Mouse (Mus musculus): ENCODE data around the gene Kmt5a.
"Not testable (repeated sequence)": the region's sequence is repeated elsewhere in the genome, so short reads cannot be mapped to it uniquely, and the experiment has no call there.

The Kmt5a gene

DNA sequence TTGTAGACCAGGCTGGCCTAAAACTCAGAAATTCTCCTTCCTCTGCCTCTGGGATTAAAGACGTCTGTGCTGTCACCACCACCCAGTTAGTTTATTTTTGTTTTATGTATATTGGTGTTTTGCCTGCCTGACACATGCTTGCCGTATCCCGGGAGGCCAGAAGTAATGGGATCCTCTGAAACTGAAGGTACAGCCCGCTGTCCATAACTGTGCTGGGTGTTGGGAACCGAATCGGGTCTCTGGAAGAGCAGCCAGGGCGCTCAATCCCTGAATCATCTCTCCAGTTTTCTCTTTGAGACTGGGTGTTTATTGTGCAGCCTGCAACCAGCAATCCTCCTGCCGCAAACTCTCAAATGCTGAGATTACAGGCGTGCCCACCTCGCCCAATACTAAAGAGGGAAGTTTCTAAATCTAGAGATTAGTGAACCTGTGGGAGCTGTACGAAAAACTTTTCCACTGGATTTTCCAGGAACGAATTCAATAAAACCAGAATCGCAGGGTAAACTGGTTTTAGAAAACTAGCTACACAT lies 42.8 kb downstream of the Kmt5a start:
- in situ Hi-C loops (cut with MboI, MseI) = no loop called here

DNA sequence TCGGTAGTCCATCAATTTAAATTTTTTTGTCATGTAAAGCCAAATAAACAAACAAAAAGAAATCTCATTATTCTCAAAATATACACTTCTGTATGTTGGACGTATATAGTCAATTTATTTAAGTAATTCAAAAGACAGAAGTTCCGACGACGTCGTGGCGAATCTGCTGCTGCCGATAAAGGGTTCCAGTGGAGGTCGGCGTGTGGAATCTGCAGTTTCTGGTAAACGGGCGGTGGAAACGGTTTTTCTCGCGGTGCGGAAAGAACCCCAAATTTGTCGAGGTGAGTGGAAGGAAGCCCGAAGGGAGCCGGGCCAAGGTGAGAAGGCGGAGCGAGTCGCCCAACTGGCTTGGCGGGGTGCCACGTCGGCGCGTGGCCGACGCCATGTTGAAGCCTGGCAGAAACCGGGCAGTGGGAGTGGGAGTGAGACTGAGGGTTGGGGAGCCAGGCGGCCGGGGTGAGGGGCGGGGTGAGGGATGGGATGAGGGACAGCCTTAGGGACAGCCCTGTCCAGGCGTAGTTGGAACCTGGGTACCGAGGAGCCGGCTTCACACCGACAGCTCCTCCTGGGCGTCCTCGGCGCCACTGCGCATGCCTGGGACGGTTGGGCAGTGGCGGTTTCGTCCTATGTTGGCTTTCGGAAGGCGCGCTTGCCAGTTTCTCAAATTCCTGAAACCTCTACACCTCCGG lies 43.4 kb downstream of the Kmt5a start, which contains the start of gene Snrnp35:
Snrnp35 (plus strand) TSS at position 169 of the 689 bp plus-strand sequence.
- in situ Hi-C loops (cut with MboI, MseI) = no loop called here

DNA sequence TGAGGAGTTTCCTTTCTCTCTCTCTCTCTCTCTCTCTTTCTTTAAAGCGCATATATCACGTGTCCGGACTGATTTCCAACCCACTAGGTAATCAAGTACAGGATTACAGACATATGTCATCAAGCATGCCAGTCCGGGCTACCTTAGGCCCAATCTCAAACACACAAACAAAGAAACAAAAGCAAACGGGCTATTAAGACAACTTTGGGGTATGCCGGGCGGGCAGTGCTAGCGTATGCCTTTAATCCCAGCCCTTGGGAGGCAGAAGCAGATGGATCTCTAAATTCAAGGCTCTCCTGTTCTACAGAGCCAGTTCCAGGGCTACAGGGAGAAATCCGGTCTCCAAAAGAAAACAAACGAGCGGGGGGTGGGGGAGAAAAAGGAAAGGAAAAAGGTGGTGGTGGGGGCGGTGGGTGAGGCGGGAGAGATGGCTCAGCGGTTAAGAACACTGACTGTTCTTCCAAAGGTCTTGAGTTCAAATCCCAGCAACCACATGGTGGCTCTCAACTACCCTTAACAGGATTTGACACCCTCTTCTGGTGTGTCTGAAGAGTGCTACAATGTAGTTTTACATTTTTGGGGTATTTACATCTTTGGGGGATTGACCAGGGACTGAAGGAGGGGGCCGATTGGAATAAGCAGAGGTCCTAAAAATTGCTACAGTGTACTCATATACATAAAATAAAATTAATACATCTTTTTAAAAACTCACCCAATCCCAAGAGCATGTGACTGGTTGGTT lies 44.1 kb downstream of the Kmt5a start:
- in situ Hi-C loops (cut with MboI, MseI) = no loop called here

DNA sequence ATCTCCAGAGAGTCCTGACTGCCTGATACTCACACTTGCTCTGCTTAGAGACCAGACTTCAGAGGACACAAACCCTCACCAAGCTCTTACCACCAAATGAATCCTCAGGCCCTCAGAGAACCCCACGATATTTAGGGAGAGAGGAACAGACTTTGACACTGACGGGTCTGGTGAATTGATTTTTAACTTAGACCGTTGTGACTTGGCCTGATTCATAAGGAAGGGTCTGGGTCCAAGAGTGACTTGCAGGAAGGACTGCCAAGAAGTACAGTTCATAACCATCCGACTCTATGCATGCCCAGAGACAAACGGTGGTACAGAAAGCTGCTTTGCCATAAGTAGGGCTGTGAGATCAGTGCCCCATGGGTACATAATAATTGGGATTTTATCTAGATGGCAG lies 45.9 kb downstream of the Kmt5a start:
- in situ Hi-C loops (cut with MboI, MseI) = loop anchor here (5.0 kb wide), 1 partner anchor 47 kb away; the partner anchor contains the start of gene Rilpl1

DNA sequence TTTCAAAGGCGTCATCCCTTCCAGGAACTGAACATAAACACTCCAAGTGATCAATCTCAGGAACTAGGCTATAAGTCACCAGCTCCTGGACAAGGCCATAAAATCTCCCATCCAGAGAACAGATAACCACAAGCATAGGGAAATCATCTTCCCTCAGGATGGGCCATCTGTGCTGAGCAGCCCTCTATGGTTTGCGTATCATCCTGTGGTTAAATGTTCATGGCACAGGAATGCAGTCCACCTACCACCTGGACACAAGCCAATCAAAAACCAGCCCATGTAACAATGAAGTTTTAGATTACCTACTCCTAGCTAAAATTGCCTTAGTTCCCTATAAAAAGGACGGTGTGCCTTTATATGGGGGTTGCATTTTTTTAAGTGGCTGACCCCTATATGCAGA lies 49.2 kb downstream of the Kmt5a start:
- in situ Hi-C loops (cut with MboI, MseI) = loop anchor here (5.0 kb wide), 1 partner anchor 43 kb away; the partner anchor contains the start of gene Rilpl1

DNA sequence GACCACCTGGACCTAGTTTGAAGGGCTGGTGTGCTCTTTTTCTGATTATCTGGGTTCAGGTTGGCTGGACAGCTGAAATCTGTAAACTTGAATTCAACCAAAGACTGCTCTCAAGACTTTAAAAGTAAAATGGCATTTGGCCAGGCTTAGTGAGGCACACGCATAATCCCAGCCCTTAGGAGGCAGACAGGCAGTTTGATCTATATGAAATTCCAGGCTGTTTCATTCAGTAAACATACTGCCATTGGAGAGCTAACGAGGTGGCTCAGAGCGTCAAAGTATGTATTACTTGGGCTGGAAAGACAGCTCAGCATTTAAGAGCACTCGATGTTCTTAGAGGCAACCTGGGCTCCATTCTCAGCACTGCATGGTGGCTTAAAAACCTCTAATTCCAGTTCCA lies 52.0 kb downstream of the Kmt5a start:
- in situ Hi-C loops (cut with MboI, MseI) = no loop called here

DNA sequence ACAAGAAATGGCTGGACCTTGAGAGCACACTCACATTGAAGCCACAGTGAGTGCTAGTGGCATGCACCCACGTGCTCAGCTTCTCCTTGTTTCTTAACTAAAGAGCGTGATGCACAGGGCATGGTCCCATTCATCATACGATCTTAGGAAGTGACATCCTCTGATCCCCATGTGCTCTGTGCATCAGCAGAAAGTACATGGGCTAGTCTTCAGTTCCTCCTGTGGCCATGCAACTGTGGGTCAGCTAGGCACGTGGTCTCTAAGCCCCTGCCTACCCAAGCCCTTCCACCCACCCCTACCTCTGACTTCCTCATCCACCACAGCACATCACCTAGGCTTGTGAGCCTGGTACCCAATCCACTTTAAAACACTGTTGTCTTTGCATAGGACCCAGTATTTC lies 52.9 kb downstream of the Kmt5a start:
- in situ Hi-C loops (cut with MboI, MseI) = no loop called here

DNA sequence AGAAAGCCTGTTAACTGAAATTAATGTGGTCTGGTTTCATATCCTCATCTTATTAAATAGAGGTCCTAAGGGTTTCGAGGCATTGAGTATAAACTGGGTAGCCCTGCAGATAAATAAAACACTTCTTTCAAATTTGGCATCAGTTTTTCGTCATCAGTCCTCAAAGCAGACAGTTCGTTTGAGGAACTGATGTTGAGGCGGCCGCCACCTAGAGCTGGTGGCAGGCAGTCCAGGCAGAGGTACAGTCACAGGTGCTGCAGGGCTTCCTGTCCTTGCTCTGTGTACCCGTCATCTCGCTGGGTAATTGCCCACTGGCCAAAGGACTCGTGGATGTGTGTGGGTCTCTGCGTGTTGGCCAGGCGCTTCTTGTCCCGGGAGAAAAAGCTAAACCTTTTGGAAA lies 53.7 kb downstream of the Kmt5a start:
- in situ Hi-C loops (cut with MboI, MseI) = no loop called here

DNA sequence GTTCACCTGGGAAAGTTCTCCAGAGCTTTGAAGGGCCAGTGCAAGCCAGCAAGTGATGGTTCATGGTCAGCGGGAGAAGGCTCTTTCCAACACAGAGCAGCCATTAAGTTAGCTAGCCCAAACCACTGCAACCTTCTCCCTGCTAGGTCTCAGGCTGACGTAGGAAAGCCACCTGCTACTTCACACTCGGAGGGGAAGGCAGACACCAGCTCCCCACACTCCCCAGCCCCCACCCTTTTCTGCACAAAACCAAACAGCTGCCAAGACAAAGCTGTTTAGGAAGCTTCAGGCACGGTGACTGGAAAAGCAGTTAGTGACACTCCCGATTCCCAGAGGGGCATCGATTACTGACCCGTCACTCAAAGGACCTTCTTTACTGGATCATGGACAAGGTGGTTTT lies 55.8 kb downstream of the Kmt5a start:
- in situ Hi-C loops (cut with MboI, MseI) = no loop called here

DNA sequence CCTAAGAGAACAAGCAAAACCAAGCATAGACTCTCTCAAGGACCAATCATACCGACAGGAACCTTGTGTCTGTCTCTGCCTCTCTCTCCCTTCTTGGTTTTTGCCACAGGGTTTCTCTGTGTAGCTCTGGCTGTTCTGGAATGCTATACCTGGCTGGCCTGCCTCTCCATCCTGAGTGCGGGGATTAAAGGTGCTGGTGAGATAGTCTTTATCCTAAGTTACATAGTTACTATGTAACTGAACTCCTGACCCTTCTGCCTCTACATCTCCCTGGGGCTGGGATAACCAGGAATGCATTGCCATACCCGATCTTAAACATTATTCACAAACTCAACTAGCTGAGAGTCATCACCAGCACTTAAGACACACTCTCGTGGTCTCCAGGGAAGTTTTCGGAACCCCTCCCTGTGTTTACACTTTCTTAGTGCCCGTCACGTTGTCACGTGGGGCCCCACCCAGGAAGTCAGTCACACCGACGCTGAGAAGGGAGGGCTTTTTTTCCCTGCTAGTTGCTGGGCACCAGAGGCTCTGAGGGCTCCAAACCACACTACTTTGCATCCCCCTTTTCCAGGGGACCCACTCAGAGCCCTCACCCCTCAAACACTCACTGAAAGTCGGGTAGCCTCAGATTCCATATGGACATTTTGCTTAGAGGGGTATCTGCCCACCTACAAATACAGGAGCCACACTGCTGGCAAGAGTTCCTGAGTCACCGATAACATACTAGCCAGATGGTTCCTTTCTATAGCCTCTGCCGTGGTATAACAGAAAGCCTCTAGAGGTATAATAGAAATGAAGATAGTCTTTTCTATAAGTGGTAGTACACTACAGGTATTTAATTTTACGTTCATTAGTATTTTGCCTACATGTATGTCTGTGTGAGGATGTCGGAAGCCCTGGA lies 57.1 kb downstream of the Kmt5a start:
- in situ Hi-C loops (cut with MboI, MseI) = no loop called here

DNA sequence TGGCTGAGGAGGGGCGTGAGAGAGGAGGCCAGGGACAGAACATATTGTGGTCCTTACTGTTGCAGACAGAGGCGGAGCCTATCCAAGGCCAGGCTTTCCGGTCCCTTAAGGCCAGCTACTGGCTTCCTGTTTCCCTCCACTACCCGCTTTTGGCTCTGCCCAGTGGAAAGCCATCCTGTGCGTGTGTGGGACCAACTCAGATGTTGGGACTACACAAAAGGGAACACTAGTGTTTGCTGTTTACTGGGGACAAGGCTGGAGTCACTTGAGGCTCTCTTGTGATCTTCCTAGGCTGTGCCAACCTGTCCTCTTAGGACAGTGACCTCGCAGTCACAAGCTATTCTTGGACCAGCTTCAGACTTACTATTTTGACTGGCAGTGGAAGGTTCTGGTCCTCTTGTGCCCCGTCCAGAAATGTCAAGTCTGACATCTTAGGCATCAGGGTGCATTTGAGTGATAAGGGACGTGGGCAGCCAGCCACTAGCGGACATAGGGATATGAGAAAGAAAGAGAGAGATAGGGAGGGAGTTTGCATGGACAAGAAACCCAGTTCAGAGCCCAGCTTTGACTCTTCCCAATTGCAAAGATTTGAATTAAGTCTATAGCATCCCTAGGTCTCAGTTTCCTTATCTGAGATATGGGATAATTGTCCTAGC lies 58.6 kb downstream of the Kmt5a start:
- in situ Hi-C loops (cut with MboI, MseI) = no loop called here

DNA sequence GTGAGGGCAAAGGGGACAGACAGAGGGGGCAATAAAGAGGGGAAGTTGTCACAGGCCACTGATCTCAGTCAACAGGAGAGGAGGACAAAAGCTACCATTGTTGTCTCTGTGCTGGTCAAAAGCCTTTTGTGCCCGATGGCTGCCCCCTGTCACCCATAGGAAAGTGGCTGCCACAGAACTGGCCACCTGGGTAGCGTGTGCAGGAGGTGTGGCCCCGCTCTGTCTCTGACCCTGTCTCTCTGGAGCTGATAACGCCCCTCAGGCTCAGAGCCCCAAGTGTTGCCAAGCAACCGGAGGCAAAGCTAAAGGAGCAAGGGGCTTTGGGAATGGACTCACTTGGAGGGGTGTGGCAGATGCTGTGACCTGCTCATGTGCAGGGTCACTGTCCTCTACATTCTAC lies 59.3 kb downstream of the Kmt5a start:
- in situ Hi-C loops (cut with MboI, MseI) = no loop called here

DNA sequence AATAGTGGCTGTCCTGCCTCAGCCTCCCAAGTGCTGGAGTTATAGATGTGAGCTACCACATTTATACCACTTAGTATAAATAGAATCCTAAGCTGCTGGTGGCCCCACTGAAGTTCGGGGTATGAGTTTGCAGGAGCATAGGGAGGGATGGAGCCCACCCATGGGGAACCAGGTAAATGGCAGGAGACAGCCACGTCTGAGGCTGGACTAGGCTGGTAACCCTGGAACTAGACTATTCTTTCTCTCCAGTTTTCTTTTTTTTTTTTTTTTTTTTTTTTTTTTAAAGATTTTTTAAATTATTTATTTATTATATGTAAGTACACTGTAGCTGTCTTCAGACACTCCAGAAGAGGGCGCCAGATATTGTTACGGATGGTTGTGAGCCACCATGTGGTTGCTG lies 60.3 kb downstream of the Kmt5a start:
- in situ Hi-C loops (cut with MboI, MseI) = not testable (repeated sequence)

DNA sequence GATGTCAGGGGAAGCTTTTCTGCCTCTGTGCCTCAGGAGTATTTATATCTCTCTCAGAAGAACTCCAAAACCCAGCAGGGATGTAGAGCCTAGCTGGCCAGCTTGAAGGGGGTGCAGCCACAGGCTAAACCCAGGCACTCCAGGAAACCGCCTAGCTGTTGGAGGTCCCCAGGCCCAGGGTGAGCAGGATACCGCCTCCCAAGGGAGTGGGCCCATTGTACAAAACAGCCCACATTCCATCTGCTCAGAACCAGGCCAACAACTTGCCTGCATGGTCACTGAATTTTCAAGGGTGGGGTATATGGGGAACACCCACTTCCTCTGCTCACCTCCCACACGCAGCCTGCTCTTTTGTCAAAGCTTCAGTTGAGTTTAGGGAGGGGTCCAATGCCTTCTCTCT lies 60.8 kb downstream of the Kmt5a start:
- in situ Hi-C loops (cut with MboI, MseI) = no loop called here

DNA sequence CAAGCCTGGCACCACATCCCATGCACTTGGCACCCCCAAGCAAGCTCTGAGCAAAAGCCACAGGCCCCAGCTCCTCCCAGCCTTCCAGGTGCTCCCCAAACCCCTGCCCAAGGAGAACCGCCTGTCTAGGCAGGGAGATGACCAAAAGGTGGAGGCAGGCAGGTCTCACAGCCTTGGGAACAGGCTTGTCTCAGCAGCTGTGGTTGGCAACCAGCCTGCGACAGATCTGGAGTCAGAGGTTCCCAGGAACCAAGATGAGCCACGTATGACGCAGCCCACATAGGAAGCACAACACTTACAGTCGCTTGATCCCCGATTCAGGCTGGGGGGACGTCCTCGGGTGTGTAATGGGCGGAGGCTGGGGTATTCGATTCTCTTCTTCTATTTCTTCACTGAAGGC lies 61.8 kb downstream of the Kmt5a start:
- in situ Hi-C loops (cut with MboI, MseI) = no loop called here

DNA sequence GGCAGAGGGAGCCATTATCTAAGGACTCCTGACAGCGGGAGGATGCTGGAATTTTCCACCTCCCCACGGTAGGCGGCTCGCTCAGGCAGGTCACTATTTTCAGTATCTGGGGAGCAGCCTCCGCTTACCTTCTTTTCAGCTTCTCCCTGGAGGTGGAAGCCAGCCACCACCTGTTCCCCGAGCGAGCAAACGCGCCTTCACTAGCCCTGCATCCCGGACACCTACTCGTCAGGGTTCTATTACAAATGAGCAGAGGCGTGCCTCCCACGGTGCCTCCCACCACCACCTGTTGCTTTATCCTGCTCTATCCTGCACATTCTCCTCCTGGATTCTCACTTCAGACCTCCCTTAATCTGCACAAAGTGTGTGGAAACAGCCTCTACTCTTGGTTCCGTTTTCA lies 64.0 kb downstream of the Kmt5a start:
- in situ Hi-C loops (cut with MboI, MseI) = no loop called here

DNA sequence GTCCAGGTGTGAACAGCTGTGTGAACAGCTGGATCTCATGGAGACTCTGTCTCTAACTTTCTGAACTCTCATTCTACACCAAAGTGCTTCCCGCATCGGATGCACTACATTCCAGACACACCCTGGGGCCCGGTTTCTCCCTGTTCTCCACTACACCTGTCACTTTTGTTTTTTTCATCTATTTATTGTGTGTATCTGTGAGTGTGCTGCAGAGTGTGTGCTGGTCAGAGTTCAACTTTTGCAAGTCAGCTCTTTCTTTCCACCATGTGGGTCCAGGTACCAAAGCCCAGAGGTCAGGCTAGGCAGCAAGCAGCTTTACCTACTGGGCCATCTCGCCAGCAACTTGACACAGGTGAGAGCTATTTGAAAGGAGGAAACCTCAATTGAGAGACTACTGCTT lies 65.5 kb downstream of the Kmt5a start:
- in situ Hi-C loops (cut with MboI, MseI) = no loop called here

DNA sequence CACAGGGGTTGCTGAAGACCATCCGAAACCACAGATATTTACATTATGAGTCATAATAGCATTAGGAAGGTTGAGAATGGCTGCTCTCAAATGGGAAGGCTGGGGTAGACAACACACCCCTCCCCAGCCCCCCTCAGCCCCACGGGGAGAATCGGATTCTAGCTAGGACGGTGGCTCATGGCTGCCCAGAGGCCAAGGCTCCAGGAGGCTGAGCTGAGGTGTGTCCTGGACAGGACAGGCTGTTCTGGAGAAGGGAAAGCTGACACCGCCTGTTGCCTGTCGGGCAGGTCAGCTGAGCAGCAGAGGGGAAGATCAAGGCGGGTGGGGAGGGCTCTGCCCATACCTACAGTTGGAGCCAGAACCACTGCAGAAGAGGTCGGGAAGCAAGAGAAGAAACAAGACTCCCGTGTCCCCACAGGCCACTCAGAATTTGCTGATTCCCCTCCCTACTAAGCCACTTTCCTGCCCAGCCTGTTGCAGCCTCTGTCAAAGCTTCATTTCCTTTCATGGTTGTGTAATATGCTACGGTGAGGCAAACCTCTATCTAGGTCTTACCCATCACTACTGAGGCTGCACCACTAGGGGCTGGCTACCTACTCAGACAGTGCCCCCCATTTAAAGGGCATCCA lies 67.1 kb downstream of the Kmt5a start:
- in situ Hi-C loops (cut with MboI, MseI) = no loop called here

DNA sequence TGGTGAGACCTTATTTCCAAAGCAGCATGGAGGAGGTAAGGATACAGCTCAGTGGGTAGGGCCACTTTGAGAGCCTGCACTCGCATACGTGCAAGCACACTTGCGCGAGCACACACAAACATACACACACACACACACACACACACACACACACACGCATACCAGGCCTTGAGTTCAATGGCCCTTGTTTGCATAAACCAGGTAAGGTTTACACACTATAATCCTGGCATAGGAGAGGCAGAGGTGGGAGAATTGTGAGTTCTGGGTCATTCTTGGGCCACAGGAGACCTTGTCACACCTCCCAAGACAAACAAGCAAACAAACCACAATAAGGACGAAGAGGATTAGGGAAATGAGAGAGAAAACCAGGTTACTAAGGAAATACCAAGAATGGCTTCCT lies 69.5 kb downstream of the Kmt5a start:
- in situ Hi-C loops (cut with MboI, MseI) = no loop called here

DNA sequence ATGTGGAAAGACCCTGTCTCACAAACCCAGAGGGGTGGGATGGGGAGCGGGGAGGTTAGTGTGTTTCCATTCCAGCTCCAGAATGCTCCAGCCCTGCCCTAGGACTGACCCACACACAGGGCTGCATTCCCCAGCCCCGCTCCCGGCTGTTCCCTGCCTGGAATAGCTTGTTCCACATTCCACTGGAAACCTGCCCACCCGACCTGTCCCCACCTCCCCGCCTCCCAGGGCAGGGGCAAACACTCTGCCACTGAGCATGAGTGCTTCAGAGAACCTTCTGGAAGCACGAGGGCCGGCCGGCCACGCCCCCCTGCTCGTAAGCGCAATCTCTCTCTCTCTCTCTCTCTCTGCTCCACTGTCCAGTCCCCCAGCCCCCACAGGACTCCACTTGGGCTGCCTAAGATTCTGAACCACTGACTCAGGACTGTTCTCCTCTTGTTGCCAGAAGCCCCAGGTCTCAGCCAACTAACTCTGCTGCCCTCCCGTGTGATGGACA lies 70.1 kb downstream of the Kmt5a start:
- in situ Hi-C loops (cut with MboI, MseI) = loop anchor here (10.0 kb wide), 1 partner anchor 205 kb away; no protein-coding TSS in a partner anchor
